Mouse (Mus musculus) small intestine, adult 2 months (tissue): ENCODE data around the gene Tet1.

ENCODE experiments used
- CTCF ChIP-seq: fragments of 200-500 bp; IDR thresholded peaks from 2 replicates; pipeline ENCODE4 v1.5.1; 2012; ENCODE audit warnings: low read depth, mild to moderate bottlenecking, control low read depth, inconsistent platforms, low read length, moderate library complexity, mixed read lengths; ENCODE audit not compliant: insufficient replicate concordance, insufficient read length; ENCODE audit errors: extremely low read depth
- POLR2A ChIP-seq: fragments of 200-500 bp; IDR thresholded peaks from 2 replicates; pipeline ENCODE4 v1.6.1; 2012; ENCODE audit warnings: low read depth, mild to moderate bottlenecking, control low read depth, inconsistent platforms, low read length, moderate library complexity

DNA sequence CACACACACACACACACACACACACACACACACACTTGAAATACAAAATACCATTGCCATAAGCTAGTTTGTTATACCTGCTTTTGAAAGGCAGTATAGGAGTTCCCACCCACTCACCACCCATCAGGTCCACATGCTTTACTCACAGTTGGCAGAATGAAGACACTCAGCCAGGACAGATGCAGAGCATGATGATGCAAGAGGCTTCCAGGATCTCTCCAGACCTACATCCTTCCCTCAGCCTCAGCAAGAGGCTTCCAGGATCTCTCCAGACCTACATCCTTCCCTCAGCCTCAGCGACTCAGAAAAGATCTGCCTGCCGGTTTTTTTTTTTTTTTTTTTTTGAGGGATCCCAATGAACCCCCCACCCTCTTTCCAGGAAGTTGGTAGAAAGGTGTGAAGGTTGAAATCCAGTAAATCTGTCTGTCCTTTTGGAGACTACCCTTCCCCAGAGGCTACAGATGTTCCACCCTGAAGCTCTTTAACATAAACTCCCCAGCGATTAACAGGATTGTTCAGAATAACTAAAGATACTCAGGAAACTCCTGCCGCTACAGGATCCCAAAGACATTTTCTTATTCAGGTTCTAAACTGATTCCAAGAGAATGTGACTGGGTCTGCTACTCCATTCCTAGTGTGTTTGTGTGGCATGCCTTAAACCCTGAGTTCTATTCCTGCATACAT lies 16.1 kb downstream of the Tet1 start:
- no peak for TF ChIP-seq CTCF
- no peak for TF ChIP-seq POLR2A
